Mouse (Mus musculus) bone marrow, adult 2 months (tissue): ENCODE data around the gene Masp1. TPM values are rescaled to one million over a fixed set of nuclear protein-coding genes. Genes with fewer than 3 reads are reported as not detected.

Experiments
- H3K27ac ChIP-seq: fragments of 200-500 bp; 2 replicates; pipeline ENCODE4 v1.5.1; 2012; ENCODE audit warnings: low read depth, mild to moderate bottlenecking, control low read depth, inconsistent platforms, low read length; ENCODE audit not compliant: control insufficient read depth, poor library complexity, insufficient read depth
- H3K4me1 ChIP-seq: fragments of 200-500 bp; 2 replicates; pipeline ENCODE4 v1.6.1; 2011; ENCODE audit warnings: low read length; ENCODE audit not compliant: control insufficient read depth, insufficient read depth
- H3K4me3 ChIP-seq: fragments of 200-500 bp; replicated peaks from 2 replicates; pipeline ENCODE3; 2011; ENCODE audit warnings: mild to moderate bottlenecking, low read depth, low read length, control low read depth; ENCODE audit not compliant: control insufficient read depth
- CTCF ChIP-seq: fragments of 200-500 bp; IDR thresholded peaks from 2 replicates; pipeline ENCODE4 v1.5.1; 2011; ENCODE audit warnings: low read length, control low read depth; ENCODE audit not compliant: control insufficient read depth, insufficient read depth
- POLR2A ChIP-seq: fragments of 200-500 bp; IDR thresholded peaks from 2 replicates; pipeline ENCODE4 v1.6.1; 2011; ENCODE audit warnings: low read depth, mild to moderate bottlenecking, control low read depth, low read length, borderline replicate concordance; ENCODE audit not compliant: control insufficient read depth
- WGBS: fragments of 180-500 bp; shearing (Covaris S2); methylation state at CpG from one replicate; pipeline ENCODE4 v1.1.7; 2018; 5-methylcytosine and 5-hydroxymethylcytosine counted together
- polyA plus RNA-seq: library from polyadenylated mRNA; stranded (reverse); fragments of >200 nt; gene quantifications from 2 replicates; pipeline ENCODE4 v1.2.4, GENCODE M21; 2011; ENCODE audit warnings: low replicate concordance; ENCODE audit not compliant: missing spikeins, insufficient read depth, insufficient read length

The Masp1 gene
- polyA plus RNA-seq, 1 experiment = 0.87 TPM

- WGBS = 56% methylated on average over 4 of the region's 4 CpGs
- no peak overlapping the region for H3K4me3 ChIP-seq
- TF ChIP-seq CTCF = no peak
- TF ChIP-seq POLR2A = no peak
These were observed 27.8 kb downstream of the Masp1 start for GRCm38 (mm10) chr16:23492783-23493182.

DNA sequence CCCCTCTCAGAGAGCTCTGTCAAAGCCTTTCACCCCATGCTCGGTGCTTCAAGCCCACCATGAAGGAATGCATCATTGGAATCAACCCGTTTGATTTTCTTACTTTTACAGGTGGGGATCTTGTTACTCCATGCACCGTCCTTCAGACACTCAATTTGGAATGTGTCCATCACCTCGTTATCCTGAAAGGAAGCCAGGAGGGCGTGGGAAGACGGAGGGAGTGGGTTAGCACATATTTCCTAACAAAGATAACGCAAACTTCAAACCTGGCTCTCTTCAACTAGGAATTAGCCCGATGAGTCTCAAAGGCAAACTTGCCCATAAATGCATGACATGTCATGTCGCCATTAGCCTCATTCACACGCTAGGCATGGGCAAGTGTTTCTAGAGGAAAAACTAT is 37.3 kb downstream of the Masp1 start:
- H3K4me1 ChIP-seq = no peaks in the 10 kb centered on the region
- TF ChIP-seq CTCF (no peak), POLR2A (no peak)
- no peak overlapping the region for H3K4me3 ChIP-seq
- H3K27ac ChIP-seq = no peak overlapping the region
- 81% methylated on average over 10 of the region's 10 CpGs for WGBS

More at GRCm38 (mm10) chr16:23492783-23493182, 27.8 kb downstream of the Masp1 start:
- Histone ChIP-seq H3K27ac (no peak overlapping the region), H3K4me1 (no peaks in the 10 kb centered on the region)

- TF ChIP-seq POLR2A (no peak), CTCF (no peak)
- Histone ChIP-seq H3K27ac (no peak overlapping the region), H3K4me3 (no peak overlapping the region), H3K4me1 (no peaks in the 10 kb centered on the region)
- WGBS = 89% methylated on average over 12 of the region's 12 CpGs
These were observed 37.8 kb downstream of the Masp1 start for GRCm38 (mm10) chr16:23482846-23483245.

- no peak overlapping the region for H3K4me3 ChIP-seq
- no peaks in the 10 kb centered on the region for H3K4me1 ChIP-seq
- TF ChIP-seq CTCF (no peak), POLR2A (no peak)
- no peak overlapping the region for H3K27ac ChIP-seq
- 87% methylated on average over 3 of the region's 3 CpGs for WGBS
These were observed 38.4 kb downstream of the Masp1 start for GRCm38 (mm10) chr16:23482218-23482617.

DNA sequence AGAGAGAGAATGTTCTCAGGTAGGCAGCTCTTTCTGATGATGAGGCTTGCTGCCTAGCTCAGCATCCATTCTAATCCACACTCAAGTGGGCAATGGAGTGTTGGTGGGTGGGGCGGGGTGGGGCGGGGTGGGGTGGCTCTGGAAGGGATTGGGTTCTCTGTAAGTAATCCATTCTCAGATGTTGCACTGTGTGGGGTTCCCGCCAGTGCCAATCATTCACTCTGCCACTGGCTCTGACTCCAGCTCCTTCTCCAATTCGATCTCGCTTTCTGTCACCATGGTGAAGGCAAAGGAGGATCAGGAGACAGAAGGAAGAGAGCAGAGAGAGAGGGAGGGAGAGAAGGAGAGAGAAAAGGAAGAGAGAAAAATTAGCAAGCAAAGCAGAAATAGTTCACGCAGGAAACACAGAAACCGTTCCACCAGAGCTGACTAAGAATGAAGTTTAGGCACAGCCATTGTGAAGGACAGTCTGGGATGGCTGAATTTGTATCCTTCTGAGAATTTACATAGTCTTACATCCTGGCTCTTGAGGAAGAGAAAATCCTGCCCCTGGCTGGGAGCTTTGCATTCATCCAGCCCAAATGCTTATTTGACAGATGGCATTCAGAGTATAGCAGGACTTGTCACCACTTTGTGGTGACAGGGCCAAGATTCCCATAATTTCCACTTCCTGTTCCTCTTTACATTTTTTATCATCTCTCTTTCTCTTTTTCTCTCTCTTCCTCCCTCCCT is 40.6 kb downstream of the Masp1 start:
- Histone ChIP-seq H3K27ac (no peak overlapping the region), H3K4me3 (no peak overlapping the region), H3K4me1 (no peaks in the 10 kb centered on the region)
- TF ChIP-seq CTCF (no peak), POLR2A (no peak)
- WGBS = 79% methylated on average over 7 of the region's 7 CpGs

- no peak overlapping the region for H3K27ac ChIP-seq
- no peaks in the 10 kb centered on the region for H3K4me1 ChIP-seq
- no peak overlapping the region for H3K4me3 ChIP-seq
- TF ChIP-seq POLR2A = no peak
- no peak for TF ChIP-seq CTCF
These were observed 44.0 kb downstream of the Masp1 start for GRCm38 (mm10) chr16:23476598-23476997.

DNA sequence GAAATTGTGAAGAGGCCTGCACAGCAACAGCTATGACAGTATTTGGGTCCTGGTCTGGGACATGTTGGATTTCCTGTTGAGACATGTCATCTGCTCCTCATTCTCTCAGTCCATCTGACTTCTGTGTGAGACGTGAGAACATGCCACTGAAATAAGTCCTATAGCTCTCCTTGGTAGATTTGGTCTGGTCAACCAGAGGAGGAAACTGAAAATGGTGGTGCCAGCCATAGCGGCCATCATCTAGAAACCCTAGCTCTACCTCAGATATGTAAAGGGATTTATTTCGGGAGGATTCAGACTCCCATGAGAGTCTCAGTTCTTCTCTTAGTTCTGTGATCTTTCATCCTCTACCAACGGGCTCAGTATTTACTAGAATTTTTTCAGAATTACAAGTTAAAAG is 45.0 kb downstream of the Masp1 start:
- no peak overlapping the region for H3K27ac ChIP-seq
- WGBS = 73% methylated on average over 4 of the region's 4 CpGs
- TF ChIP-seq POLR2A = no peak
- no peak for TF ChIP-seq CTCF
- H3K4me1 ChIP-seq = no peaks in the 10 kb centered on the region
- H3K4me3 ChIP-seq = no peak overlapping the region

DNA sequence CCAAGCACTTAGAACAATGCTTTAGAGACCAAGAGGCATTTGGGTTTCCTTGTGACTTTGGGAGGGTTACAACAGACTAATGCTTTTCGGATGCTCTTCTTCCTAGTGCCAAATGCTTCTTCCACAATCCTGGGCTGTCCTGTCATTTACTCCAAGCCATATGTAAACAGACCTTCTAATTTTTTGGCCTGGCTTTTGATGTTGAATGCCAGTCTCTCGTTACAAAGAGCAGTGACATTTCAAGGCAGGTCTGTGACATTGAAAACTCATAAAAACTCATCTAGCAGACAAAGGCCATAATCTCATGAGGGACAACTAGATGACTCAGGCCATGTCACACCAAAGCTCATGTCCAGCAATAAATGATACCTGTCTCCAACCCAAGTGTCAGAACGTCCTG is 48.6 kb downstream of the Masp1 start:
- TF ChIP-seq POLR2A = no peak
- no peak for TF ChIP-seq CTCF
- 61% methylated on average over 3 of the region's 3 CpGs for WGBS

GRCm38 (mm10) chr16:23471551-23471950 is 49.1 kb downstream of the Masp1 start:
- H3K27ac ChIP-seq = no peak overlapping the region
- no peaks in the 10 kb centered on the region for H3K4me1 ChIP-seq
- TF ChIP-seq POLR2A (no peak), CTCF (no peak)
- H3K4me3 ChIP-seq = no peak overlapping the region
- WGBS = 78% methylated on average over 6 of the region's 6 CpGs

More for the DNA sequence above, 48.6 kb downstream of the Masp1 start:
- no peak overlapping the region for H3K27ac ChIP-seq
- H3K4me1 ChIP-seq = no peaks in the 10 kb centered on the region
- no peak overlapping the region for H3K4me3 ChIP-seq
